Mouse (Mus musculus) testis, adult 2 months (tissue): ENCODE data around the gene Malsu1.

Experiments used
- CTCF ChIP-seq: fragments of 200-500 bp; IDR thresholded peaks from 2 replicates; pipeline ENCODE4 v1.5.1; 2012; ENCODE audit warnings: low read depth, mild to moderate bottlenecking, inconsistent platforms, low read length, moderate library complexity; ENCODE audit not compliant: control insufficient read depth, insufficient read depth, insufficient replicate concordance
- POLR2A ChIP-seq: fragments of 200-500 bp; IDR thresholded peaks from 2 replicates; pipeline ENCODE4 v1.6.1; 2012; ENCODE audit warnings: low read depth, mild to moderate bottlenecking, inconsistent platforms, low read length, moderate library complexity; ENCODE audit not compliant: control insufficient read depth

DNA sequence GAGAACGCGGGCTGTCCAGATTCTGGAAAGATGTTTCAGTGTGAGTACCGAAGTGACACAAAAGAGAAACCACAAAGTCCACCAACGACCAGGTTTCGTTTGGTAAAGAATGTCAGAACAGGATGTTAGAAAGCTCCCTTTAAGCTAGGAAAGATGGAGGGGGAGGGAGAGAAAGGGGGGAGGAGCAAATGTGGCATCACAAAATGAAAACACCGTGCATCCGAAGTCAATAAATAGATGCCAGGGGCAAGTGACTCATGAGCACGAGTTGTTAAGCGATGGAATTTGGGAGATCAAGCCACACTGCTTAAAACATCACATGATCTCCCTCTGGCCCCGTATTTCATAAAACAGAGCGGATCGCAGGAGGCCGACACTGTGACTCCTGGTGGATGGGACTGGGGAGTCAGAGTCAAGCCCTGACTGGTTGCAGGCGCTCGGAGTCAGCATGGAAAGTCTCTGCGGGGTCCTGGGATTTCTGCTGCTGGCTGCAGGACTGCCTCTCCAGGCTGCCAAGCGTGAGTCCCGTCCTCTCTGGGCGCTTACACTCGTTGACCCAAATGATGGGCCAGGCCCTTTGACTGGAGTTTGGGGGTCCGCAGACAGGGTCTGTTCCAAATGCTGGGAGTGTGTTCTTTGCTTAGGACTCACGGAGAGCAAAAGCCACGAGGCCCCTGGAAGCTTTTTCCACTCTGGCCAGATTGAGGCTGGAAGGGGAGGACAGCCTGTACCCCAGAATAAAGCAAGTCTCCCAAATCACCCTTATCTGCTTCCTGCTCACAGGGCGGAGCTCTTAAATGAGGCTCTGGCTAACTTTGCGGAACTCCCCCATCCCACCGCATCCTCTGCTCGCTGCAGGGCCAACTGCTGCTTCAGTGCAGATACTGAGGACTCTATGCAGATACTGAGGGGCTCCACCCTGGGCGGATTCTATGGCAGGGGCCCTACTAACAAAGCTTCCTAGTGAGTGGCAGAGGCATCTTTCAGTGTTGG lies 37.0 kb upstream of the Malsu1 start, which contains the start of gene Gpnmb:
- TF ChIP-seq CTCF (no peak), POLR2A (no peak)
